Comparison of ENCODE assay signal across 22 mouse cellular contexts in the genomic region with DNA sequence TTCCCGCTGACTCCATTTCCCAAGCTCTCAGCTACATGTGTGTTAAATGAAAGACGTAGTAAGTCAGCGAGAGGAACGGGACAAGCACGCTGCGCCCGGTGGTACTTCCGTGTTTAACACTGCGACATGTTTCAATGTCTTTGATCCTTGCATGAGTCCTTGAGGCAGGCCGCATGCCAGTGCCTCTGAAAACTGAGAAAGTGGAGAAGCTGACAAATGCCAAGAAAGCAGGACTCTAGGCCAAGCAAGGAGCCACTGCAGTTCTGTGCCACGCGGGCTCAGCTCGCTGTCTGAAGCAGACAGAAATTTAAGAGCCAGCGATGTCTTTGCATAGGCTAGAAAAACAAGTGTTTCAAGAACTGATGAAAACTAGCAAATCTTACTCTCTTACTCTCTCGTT. TPM values are rescaled to one million over a fixed set of nuclear protein-coding genes. Genes with fewer than 3 reads are reported as not detected.
DNase-seq lines count a peak whose midpoint lies in the region.
"Had no signal": no experiment of that assay in that cellular context is flagged by ENCODE, and none has a peak within 500 bp of the region (broad histone marks: within the 10 kb centered on the region; RNA-seq: fewer than 3 reads in every experiment).

No protein-coding gene starts in this region.

- H3K9me3 ChIP-seq in midbrain, embryonic 10.5 days (replicated peaks) = no peaks in the 10 kb centered on the region
- H3K9me3 ChIP-seq: forebrain, embryonic 15.5 days; heart, embryonic 13.5 days; neural tube, embryonic 12.5 days had no signal

- intact Hi-C loops in gastrocnemius, postnatal 36 days (cut with DNase I) = no loop called here

- H3K4me1 ChIP-seq in midbrain, embryonic 10.5 days = no peaks in the 10 kb centered on the region
- H3K4me1 ChIP-seq: forebrain, embryonic 15.5 days; heart, embryonic 13.5 days; neural tube, embryonic 12.5 days had no signal

- H3K27me3 ChIP-seq in midbrain, embryonic 10.5 days (ENCODE audit: low read depth, poor library complexity, severe bottlenecking) = no peaks in the 10 kb centered on the region
- H3K27me3 ChIP-seq: forebrain, embryonic 15.5 days; heart, embryonic 13.5 days; neural tube, embryonic 12.5 days had no signal

- H3K4me3 ChIP-seq in midbrain, embryonic 10.5 days = no peak overlapping the region
- H3K4me3 ChIP-seq: erythroblast, embryonic 14.5 days; forebrain, embryonic 15.5 days; heart, embryonic 13.5 days; neural tube, embryonic 12.5 days had no signal

- peak; percentile 9 for DNase-seq in adrenal gland, adult 2 months
- DNase-seq in adrenal gland, adult 18-20 months (ENCODE audit: low spot score in 2 of 2) = no peak
- DNase-seq in gastrocnemius, adult 18-20 months (ENCODE audit: low spot score) = peak; percentile 72
- DNase-seq in gastrocnemius, postnatal 4 days (ENCODE audit: low spot score in 2 of 2) = no peak
- DNase-seq in adrenal gland, postnatal 36 days = peak; percentile 12 to 16
- DNase-seq in gastrocnemius, postnatal 36 days = peak; percentile 42
- DNase-seq in midbrain, embryonic 10.5 days (ENCODE audit: low spot score) = no peak
- no peak for DNase-seq in kidney, adult 18-20 months
- DNase-seq: kidney, adult 9 months; kidney, postnatal 36 days; right cerebral cortex, postnatal 14 days; thymus, postnatal 25 days had no signal

- H3K27ac ChIP-seq in midbrain, embryonic 10.5 days (replicated peaks) = no peak overlapping the region
- H3K27ac ChIP-seq: forebrain, embryonic 15.5 days; heart, embryonic 13.5 days; liver, embryonic 14.5 days; neural tube, embryonic 12.5 days; stomach, postnatal 0 days had no signal

- 87% methylated on average over 15 of the region's 15 CpGs for WGBS in midbrain, embryonic 10.5 days

- no peaks in the 10 kb centered on the region for H3K36me3 ChIP-seq in midbrain, embryonic 10.5 days
- H3K36me3 ChIP-seq: forebrain, embryonic 15.5 days; heart, embryonic 13.5 days; neural tube, embryonic 12.5 days had no signal

RNA-seq across cellular contexts. Expression of gene Adcy2, which starts 15.3 kb away (rescaled TPM):
- 1 to 10 TPM in 1 of 2 experiments, under 1 TPM in 1; 0.72 to 1.3 TPM for total RNA-seq in adrenal gland, adult 2 months (2021)
- polyA plus RNA-seq in adrenal gland, adult 2 months (2012; rRNA removed) = 0.27 and 0.49 TPM in 2 replicates
- total RNA-seq in adrenal gland, adult 18-20 months (2021) = under 1 TPM; 0.64 to 0.86 TPM
- 10 to 100 TPM; 35.7 to 43.0 TPM for total RNA-seq in gastrocnemius, adult 18-20 months (2021)
- total RNA-seq in gastrocnemius, postnatal 4 days (2021) = 10 to 100 TPM; 24.0 to 40.1 TPM
- 1 to 10 TPM in 1 of 2 experiments, under 1 TPM in 1; 0.66 to 1.1 TPM for total RNA-seq in adrenal gland, postnatal 36 days (2021)
- 10 to 100 TPM; 27.2 to 30.0 TPM for total RNA-seq in gastrocnemius, postnatal 36 days (2021)
- polyA plus RNA-seq in midbrain, embryonic 10.5 days (2016; fragmentation: Nextera tagmentation; extraction: Ambion mirVana) = 0.35 and 0.53 TPM in 2 replicates
- total RNA-seq: granulocyte monocyte progenitor cell, adult 5-6 weeks; hematopoietic stem cell, adult 5-6 weeks; MEL; monocyte, adult 5-6 weeks had no signal
- polyA plus RNA-seq: erythroblast, embryonic 14.5 days had no signal

Comparison
In these comparisons a context has a peak if more than half of its experiments do, and no peak if none do; other contexts are left out.
1. DNase-seq: peak in adrenal gland, adult 2 months (single experiment), gastrocnemius, adult 18-20 months (single experiment), adrenal gland, postnatal 36 days (2 of 2) and gastrocnemius, postnatal 36 days (2 of 2); none in adrenal gland, adult 18-20 months (0 of 2), gastrocnemius, postnatal 4 days (0 of 2), midbrain, embryonic 10.5 days (single experiment) and kidney, adult 18-20 months (single experiment).
2. RNA of gene Adcy2, which starts 15.3 kb away (total RNA-seq): 35.7 to 43.0 TPM in gastrocnemius, adult 18-20 months, 24.0 to 40.1 TPM in gastrocnemius, postnatal 4 days and 27.2 to 30.0 TPM in gastrocnemius, postnatal 36 days; 0.72 to 1.3 TPM in adrenal gland, adult 2 months, 0.66 to 1.1 TPM in adrenal gland, postnatal 36 days and 0.64 to 0.86 TPM in adrenal gland, adult 18-20 months; every median in the first group is over 10 times any median in the second.